Mouse (Mus musculus): Measurements from ENCODE around the gene Gpr152.

- TF ChIP-seq CTCF (conservative IDR thresholded peaks at IDR 0.05; ENCODE audit: low read length) = no peak
- no peak for TF ChIP-seq NANOG (IDR thresholded peaks at IDR 0.05; ENCODE audit: borderline replicate concordance, low read length)
- no peak for TF ChIP-seq POU5F1 (IDR thresholded peaks at IDR 0.05; ENCODE audit: borderline replicate concordance, low read length)
Measured at GRCm38 (mm10) chr19:4144550-4145498, 5.2 kb downstream of the Gpr152 start.

Measured in E14TG2a.4 (cell line).